Mouse (Mus musculus) lung, adult 2 months (tissue): Measurements from ENCODE around the gene Sytl4.

Experiments used
- CTCF ChIP-seq: fragments of 200-500 bp; IDR thresholded peaks from 2 replicates; pipeline ENCODE4 v1.5.1; 2011; ENCODE audit warnings: mild to moderate bottlenecking, low read length, control low read depth; ENCODE audit not compliant: insufficient read depth
- POLR2A ChIP-seq: fragments of 200-500 bp; IDR thresholded peaks from 2 replicates; pipeline ENCODE4 v1.6.1; 2011; ENCODE audit warnings: low read depth, mild to moderate bottlenecking, control low read depth, low read length, borderline replicate concordance; ENCODE audit errors: extremely low read depth

DNA sequence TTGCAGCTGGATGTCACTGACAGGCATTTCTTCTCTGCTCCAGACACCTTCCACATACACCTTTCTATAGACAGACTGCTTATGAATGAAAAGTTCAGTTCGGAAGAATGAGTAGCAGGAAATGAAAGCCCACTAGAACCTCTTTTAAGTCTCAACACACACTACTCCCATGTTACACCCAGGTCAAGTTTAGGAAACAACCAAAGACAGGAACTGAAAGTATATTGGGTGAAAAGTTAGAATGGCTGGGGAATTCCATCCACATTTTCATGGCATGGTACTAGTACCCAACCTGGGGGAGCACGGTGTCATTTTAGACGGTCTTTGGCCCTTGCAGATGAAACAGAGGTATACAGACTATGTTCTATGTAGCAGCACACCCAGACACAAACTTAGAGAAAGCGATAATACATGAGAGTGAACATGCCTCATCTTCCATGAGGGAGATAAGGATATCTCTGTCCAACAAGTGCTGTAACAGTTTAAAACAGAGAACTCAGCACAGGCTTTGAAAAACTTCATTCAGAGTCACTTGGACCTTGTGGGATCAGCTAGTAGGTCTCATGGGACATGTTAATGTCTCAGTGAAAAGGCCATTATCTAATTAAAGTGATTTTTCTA is 44.9 kb downstream of the Sytl4 start:
- TF ChIP-seq POLR2A (no peak), CTCF (no peak)
